Mouse (Mus musculus): Measurements from ENCODE around the gene Egfr.

DNA sequence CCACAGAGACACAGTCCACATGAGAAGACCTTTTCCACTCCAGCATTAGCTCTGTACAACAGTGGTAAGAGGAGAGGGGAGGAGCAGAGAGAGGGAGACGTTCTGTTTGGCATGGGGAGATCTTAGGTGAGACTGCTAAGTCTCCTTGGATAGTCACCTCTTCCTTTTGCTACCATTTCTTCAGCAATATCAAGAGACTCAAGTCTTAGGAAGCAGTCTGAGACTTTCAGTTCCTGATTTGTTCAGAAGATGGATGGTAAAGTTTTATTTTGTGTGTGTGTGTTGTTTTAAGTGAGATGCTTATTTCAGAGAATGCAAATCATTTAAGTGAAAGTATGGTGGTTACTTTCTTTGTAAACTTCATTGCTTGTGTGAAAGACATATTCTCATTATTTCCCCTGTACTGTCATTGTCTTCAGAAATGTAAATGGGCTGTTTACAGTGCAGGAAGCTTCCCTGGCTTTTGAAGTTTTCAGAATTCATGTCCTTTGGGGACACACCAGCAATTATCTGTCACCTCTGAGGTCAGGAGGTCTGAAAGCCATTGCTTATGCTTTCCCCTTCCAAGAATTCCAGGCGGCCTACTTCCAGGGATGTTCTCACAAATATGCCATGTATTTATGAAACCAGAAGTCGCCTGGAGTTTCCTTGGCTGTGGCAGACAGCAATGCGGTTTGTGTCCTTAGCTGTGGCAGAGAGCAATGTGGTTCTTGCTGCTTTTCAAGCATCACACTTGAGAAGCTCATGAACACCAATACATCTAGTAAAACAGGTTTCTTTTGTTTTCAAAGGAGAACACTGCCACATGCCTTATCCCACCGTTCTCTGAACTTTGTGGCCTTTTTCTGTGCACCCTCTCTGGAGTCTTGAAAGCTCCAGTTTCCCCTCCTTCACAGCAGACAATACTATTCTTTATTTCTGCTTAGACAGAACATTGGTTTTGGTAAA lies 40.9 kb downstream of the Egfr start:
- TF ChIP-seq CTCF (IDR thresholded peaks at IDR 0.05; ENCODE audit: borderline replicate concordance, extremely low read depth, insufficient read depth, insufficient read length), result no peak
- TF ChIP-seq POLR2A (IDR thresholded peaks at IDR 0.05; ENCODE audit: borderline replicate concordance, extremely low read depth, insufficient read depth, insufficient read length, poor library complexity, severe bottlenecking), result no peak
